Mouse (Mus musculus) intestine, postnatal 0 days (tissue): ENCODE data around the gene Xndc1. TPM values are rescaled to one million over a fixed set of nuclear protein-coding genes. Genes with fewer than 3 reads are reported as not detected.

Experiments
- ATAC-seq: fragments of 200-750 bp; cut with Nextera tagmentation; 2 replicates; pipeline ENCODE4 v1.8.0; 2017; ENCODE audit warnings: mild to moderate bottlenecking, moderate TSS enrichment, moderate library complexity
- H3K27ac ChIP-seq: fragments of 300-500 bp; sonication (generic); 2 replicates; pipeline ENCODE4 v1.5.1; 2014; ENCODE audit warnings: mild to moderate bottlenecking, low read depth, low read length, moderate library complexity
- H3K27me3 ChIP-seq: fragments of 300-500 bp; sonication (generic); replicated peaks from 2 replicates; pipeline ENCODE4 v1.6.1; 2014; ENCODE audit warnings: low read length, mixed read lengths; ENCODE audit not compliant: control insufficient read depth, insufficient read depth
- H3K36me3 ChIP-seq: fragments of 300-500 bp; sonication (generic); 2 replicates; pipeline ENCODE4 v1.6.1; 2014; ENCODE audit warnings: mild to moderate bottlenecking, moderate library complexity; ENCODE audit not compliant: control insufficient read depth, insufficient read depth
- H3K4me1 ChIP-seq: fragments of 300-500 bp; sonication (generic); replicated peaks from 2 replicates; pipeline ENCODE4 v1.6.1; 2014; ENCODE audit warnings: antibody characterized with exemption, low read length, mixed read lengths; ENCODE audit not compliant: control insufficient read depth, insufficient read depth
- H3K4me2 ChIP-seq: fragments of 300-500 bp; sonication (generic); replicated peaks from 2 replicates; pipeline ENCODE4 v1.6.1; 2014; ENCODE audit warnings: low read depth, mild to moderate bottlenecking, moderate library complexity
- H3K4me3 ChIP-seq: fragments of 300-500 bp; sonication (generic); 2 replicates; pipeline ENCODE4 v1.5.1; 2014; ENCODE audit warnings: low read depth, low read length
- H3K9ac ChIP-seq: fragments of 300-500 bp; sonication (generic); 2 replicates; pipeline ENCODE4 v1.6.1; 2014; ENCODE audit warnings: mild to moderate bottlenecking, low read depth, low read length
- H3K9me3 ChIP-seq: fragments of 300-500 bp; sonication (generic); 2 replicates; pipeline ENCODE4 v1.6.1; 2016; ENCODE audit warnings: mixed run types; ENCODE audit not compliant: control insufficient read depth
- CTCF ChIP-seq: sonication (generic); IDR thresholded peaks from 2 replicates; pipeline ENCODE4 v1.5.1; 2016; ENCODE audit warnings: low read depth, mild to moderate bottlenecking, control low read depth, antibody characterized with exemption, moderate library complexity
- WGBS: fragments of 180-500 bp; shearing (Covaris S2); extraction: QIAGEN DNeasy Blood & Tissue Kit; methylation state at CpG from one replicate; pipeline ENCODE4 v1.1.7; 2014; 5-methylcytosine and 5-hydroxymethylcytosine counted together
- polyA plus RNA-seq: library from polyadenylated mRNA; unstranded; fragments of >200 nt; fragmentation: Nextera tagmentation; extraction: Ambion mirVana; gene quantifications from 2 replicates; pipeline ENCODE4 v1.2.1, GENCODE M21; 2015

Gene Xndc1
- polyA plus RNA-seq, 1 experiment from 2014 or later: 4.4 TPM

GRCm38 (mm10) chr7:102076714-102077296, 11.5 kb downstream of the Xndc1 start:
- TF ChIP-seq CTCF: peak; percentile 76
- no peaks in the 10 kb centered on the region for H3K4me1 ChIP-seq
- no peak overlapping the region for H3K4me2 ChIP-seq
- no peak for ATAC-seq
- H3K4me3 ChIP-seq: no peak overlapping the region
- no peaks in the 10 kb centered on the region for H3K9me3 ChIP-seq
- no peak overlapping the region for H3K27ac ChIP-seq
- H3K9ac ChIP-seq: no peak overlapping the region
- H3K27me3 ChIP-seq: no peaks in the 10 kb centered on the region
- WGBS: 78% methylated on average over 7 of the region's 7 CpGs
- H3K36me3 ChIP-seq: peaks cover 63% of the 10 kb centered on the region

- Histone ChIP-seq H3K36me3 (peaks cover 63% of the 10 kb centered on the region), H3K27ac (no peak overlapping the region), H3K27me3 (no peaks in the 10 kb centered on the region), H3K9ac (no peak overlapping the region), H3K9me3 (no peaks in the 10 kb centered on the region), H3K4me2 (no peak overlapping the region), H3K4me3 (no peak overlapping the region), H3K4me1 (no peaks in the 10 kb centered on the region)
- no peak for ATAC-seq
- WGBS: 69% methylated on average over 7 of the region's 7 CpGs
- peak; percentile 90 for TF ChIP-seq CTCF
Measured at GRCm38 (mm10) chr7:102078517-102078916, 13.2 kb downstream of the Xndc1 start.

GRCm38 (mm10) chr7:102080311-102080710, 15.0 kb downstream of the Xndc1 start:
- no peak overlapping the region for H3K27ac ChIP-seq
- H3K36me3 ChIP-seq: peaks cover 53% of the 10 kb centered on the region
- no peaks in the 10 kb centered on the region for H3K9me3 ChIP-seq
- 83% methylated on average over 8 of the region's 8 CpGs for WGBS
- no peak for ATAC-seq
- H3K4me3 ChIP-seq: no peak overlapping the region
- no peak overlapping the region for H3K4me2 ChIP-seq
- H3K27me3 ChIP-seq: no peaks in the 10 kb centered on the region
- TF ChIP-seq CTCF: no peak
- H3K4me1 ChIP-seq: no peaks in the 10 kb centered on the region
- no peak overlapping the region for H3K9ac ChIP-seq

GRCm38 (mm10) chr7:102081784-102082183, 16.5 kb downstream of the Xndc1 start:
- Histone ChIP-seq H3K9me3 (no peaks in the 10 kb centered on the region), H3K9ac (no peak overlapping the region), H3K4me3 (no peak overlapping the region), H3K4me2 (no peak overlapping the region), H3K36me3 (peaks cover 46% of the 10 kb centered on the region), H3K27me3 (no peaks in the 10 kb centered on the region), H3K27ac (no peak overlapping the region), H3K4me1 (no peaks in the 10 kb centered on the region)
- ATAC-seq: no peak
- WGBS: 96% methylated on average over 5 of the region's 5 CpGs
- TF ChIP-seq CTCF: no peak

GRCm38 (mm10) chr7:102082816-102083215, 17.5 kb downstream of the Xndc1 start, which contains the start of gene Trpc2:
Trpc2 (plus strand) TSS chr7:102083116.
- Histone ChIP-seq H3K36me3 (peaks cover 40% of the 10 kb centered on the region), H3K27ac (no peak within 1 kb of the TSS), H3K4me1 (no peaks in the 10 kb centered on the region), H3K9me3 (no peaks in the 10 kb centered on the region), H3K27me3 (no peaks in the 10 kb centered on the region), H3K9ac (no peak within 1 kb of the TSS), H3K4me2 (no peak within 1 kb of the TSS), H3K4me3 (no peak within 1 kb of the TSS)
- WGBS: 75% methylated on average over 5 of the region's 5 CpGs
- no peak for TF ChIP-seq CTCF
- no peak for ATAC-seq

GRCm38 (mm10) chr7:102084041-102084696, 18.9 kb downstream of the Xndc1 start:
- no peak overlapping the region for H3K9ac ChIP-seq
- H3K27ac ChIP-seq: no peak overlapping the region
- no peak overlapping the region for H3K4me3 ChIP-seq
- no peaks in the 10 kb centered on the region for H3K27me3 ChIP-seq
- TF ChIP-seq CTCF: no peak
- H3K4me1 ChIP-seq: no peaks in the 10 kb centered on the region
- no peak overlapping the region for H3K4me2 ChIP-seq
- 87% methylated on average over 25 of the region's 26 CpGs for WGBS
- no peak for ATAC-seq
- H3K36me3 ChIP-seq: peaks cover 34% of the 10 kb centered on the region
- no peaks in the 10 kb centered on the region for H3K9me3 ChIP-seq
